Mouse (Mus musculus) liver, embryonic 12.5 days (tissue): Measurements from ENCODE around the gene Yes1. TPM values are rescaled to one million over a fixed set of nuclear protein-coding genes. Genes with fewer than 3 reads are reported as not detected.

Experiments
- ATAC-seq: fragments of 200-750 bp; cut with Nextera tagmentation; 2 replicates; pipeline ENCODE4 v1.8.0; 2017; ENCODE audit warnings: moderate number of reproducible peaks, mild to moderate bottlenecking, moderate library complexity
- H3K27ac ChIP-seq: fragments of 300-500 bp; sonication (generic); 2 replicates; pipeline ENCODE4 v1.5.1; 2016; ENCODE audit warnings: mild to moderate bottlenecking
- H3K27me3 ChIP-seq: fragments of 300-500 bp; sonication (generic); replicated peaks from 2 replicates; pipeline ENCODE4 v1.6.1; 2016; ENCODE audit warnings: mild to moderate bottlenecking, moderate library complexity
- H3K36me3 ChIP-seq: fragments of 300-500 bp; sonication (generic); 2 replicates; pipeline ENCODE4 v1.6.1; 2016; ENCODE audit warnings: mild to moderate bottlenecking, moderate library complexity
- H3K4me1 ChIP-seq: fragments of 300-500 bp; sonication (generic); 2 replicates; pipeline ENCODE4 v1.6.1; 2016
- H3K4me2 ChIP-seq: fragments of 300-500 bp; sonication (generic); 2 replicates; pipeline ENCODE4 v1.6.1; 2016; ENCODE audit warnings: mild to moderate bottlenecking, moderate library complexity
- H3K4me3 ChIP-seq: fragments of 300-500 bp; sonication (generic); 2 replicates; pipeline ENCODE4 v1.5.1; 2016; ENCODE audit warnings: mild to moderate bottlenecking, moderate library complexity
- H3K9ac ChIP-seq: fragments of 300-500 bp; sonication (generic); 2 replicates; pipeline ENCODE4 v1.6.1; 2016; ENCODE audit warnings: mild to moderate bottlenecking, moderate library complexity
- H3K9me3 ChIP-seq: fragments of 300-500 bp; sonication (generic); replicated peaks from 2 replicates; pipeline ENCODE4 v1.6.1; 2016; ENCODE audit warnings: mild to moderate bottlenecking, moderate library complexity
- WGBS: fragments of 180-500 bp; shearing (Covaris S2); methylation state at CpG from one replicate; pipeline ENCODE4 v1.1.7; 2016; ENCODE audit not compliant: insufficient replicate concordance; 5-methylcytosine and 5-hydroxymethylcytosine counted together
- polyA plus RNA-seq: library from polyadenylated mRNA; unstranded; fragments of >200 nt; fragmentation: Nextera tagmentation; extraction: Ambion mirVana; gene quantifications from 2 replicates; pipeline ENCODE4 v1.2.1, GENCODE M21; 2016

The Yes1 gene
- polyA plus RNA-seq, result 11.1 and 12.1 TPM in 2 replicates

- peaks cover 18% of the 10 kb centered on the region for H3K4me1 ChIP-seq
- no peaks in the 10 kb centered on the region for H3K27me3 ChIP-seq
- H3K27ac ChIP-seq, result peak within 1 kb of the TSS; percentile 80
- H3K4me2 ChIP-seq, result peak within 1 kb of the TSS; percentile 97
- peak within 1 kb of the TSS; percentile 88 for H3K9ac ChIP-seq
- peak within 1 kb of the TSS; percentile 91 for H3K4me3 ChIP-seq
- no peaks in the 10 kb centered on the region for H3K36me3 ChIP-seq
- no peaks in the 10 kb centered on the region for H3K9me3 ChIP-seq
- 2% methylated on average over 65 of the region's 69 CpGs for WGBS
- peak; percentile 93 for ATAC-seq
Measured at GRCm38 (mm10) chr5:32610801-32611340, at the start of gene Yes1. Gene Yes1 (plus strand): TSS chr5:32611171.

- Histone ChIP-seq H3K27ac (no peak overlapping the region), H3K4me3 (no peak overlapping the region), H3K9me3 (no peaks in the 10 kb centered on the region), H3K27me3 (no peaks in the 10 kb centered on the region), H3K4me1 (no peaks in the 10 kb centered on the region), H3K36me3 (no peaks in the 10 kb centered on the region), H3K9ac (no peak overlapping the region), H3K4me2 (no peak overlapping the region)
- 0% methylated on average over 1 of the region's 1 CpGs for WGBS
- ATAC-seq, result no peak
Measured at GRCm38 (mm10) chr5:32564697-32565096, 46.3 kb upstream of the Yes1 start.

- no peak for ATAC-seq
- no peak overlapping the region for H3K9ac ChIP-seq
- no peaks in the 10 kb centered on the region for H3K36me3 ChIP-seq
- no peak overlapping the region for H3K4me3 ChIP-seq
- H3K27me3 ChIP-seq, result no peaks in the 10 kb centered on the region
- WGBS, result 59% methylated on average over 5 of the region's 5 CpGs
- H3K9me3 ChIP-seq, result no peaks in the 10 kb centered on the region
- H3K27ac ChIP-seq, result no peak overlapping the region
- H3K4me1 ChIP-seq, result no peaks in the 10 kb centered on the region
- no peak overlapping the region for H3K4me2 ChIP-seq
Measured at GRCm38 (mm10) chr5:32571802-32572201, 39.2 kb upstream of the Yes1 start.

- 12% methylated on average over 5 of the region's 5 CpGs for WGBS
- H3K9ac ChIP-seq, result no peak overlapping the region
- no peak for ATAC-seq
Measured at GRCm38 (mm10) chr5:32588136-32588535, 22.8 kb upstream of the Yes1 start.

GRCm38 (mm10) chr5:32593793-32594192, 17.2 kb upstream of the Yes1 start:
- H3K36me3 ChIP-seq, result no peaks in the 10 kb centered on the region

More at GRCm38 (mm10) chr5:32588136-32588535, 22.8 kb upstream of the Yes1 start:
- H3K4me1 ChIP-seq, result no peaks in the 10 kb centered on the region
- no peak overlapping the region for H3K4me2 ChIP-seq
- H3K9me3 ChIP-seq, result no peaks in the 10 kb centered on the region
- H3K27me3 ChIP-seq, result no peaks in the 10 kb centered on the region
- no peaks in the 10 kb centered on the region for H3K36me3 ChIP-seq
- no peak overlapping the region for H3K4me3 ChIP-seq
- H3K27ac ChIP-seq, result no peak overlapping the region

GRCm38 (mm10) chr5:32594358-32594757, 16.6 kb upstream of the Yes1 start:
- H3K4me1 ChIP-seq, result no peaks in the 10 kb centered on the region
- H3K9me3 ChIP-seq, result no peaks in the 10 kb centered on the region
- H3K36me3 ChIP-seq, result no peaks in the 10 kb centered on the region
- no peak overlapping the region for H3K4me3 ChIP-seq
- no peak for ATAC-seq
- WGBS, result 28% methylated on average over 5 of the region's 5 CpGs
- H3K27ac ChIP-seq, result no peak overlapping the region
- H3K9ac ChIP-seq, result no peak overlapping the region
- H3K27me3 ChIP-seq, result no peaks in the 10 kb centered on the region
- no peak overlapping the region for H3K4me2 ChIP-seq

More at GRCm38 (mm10) chr5:32593793-32594192, 17.2 kb upstream of the Yes1 start:
- 15% methylated on average over 4 of the region's 4 CpGs for WGBS
- H3K4me3 ChIP-seq, result no peak overlapping the region
- no peak overlapping the region for H3K9ac ChIP-seq
- ATAC-seq, result no peak
- H3K27ac ChIP-seq, result no peak overlapping the region
- no peak overlapping the region for H3K4me2 ChIP-seq
- H3K27me3 ChIP-seq, result no peaks in the 10 kb centered on the region
- no peaks in the 10 kb centered on the region for H3K4me1 ChIP-seq
- H3K9me3 ChIP-seq, result no peaks in the 10 kb centered on the region

- WGBS, result 53% methylated on average over 1 of the region's 1 CpGs
- H3K27ac ChIP-seq, result no peak overlapping the region
- no peak for ATAC-seq
- H3K27me3 ChIP-seq, result no peaks in the 10 kb centered on the region
- no peaks in the 10 kb centered on the region for H3K36me3 ChIP-seq
- H3K9ac ChIP-seq, result no peak overlapping the region
- no peaks in the 10 kb centered on the region for H3K9me3 ChIP-seq
- no peak overlapping the region for H3K4me2 ChIP-seq
- no peak overlapping the region for H3K4me3 ChIP-seq
- peaks cover 7% of the 10 kb centered on the region; the same call in 1 of the 2 replicates for H3K4me1 ChIP-seq
Measured at GRCm38 (mm10) chr5:32605911-32606310, 5.1 kb upstream of the Yes1 start.

GRCm38 (mm10) chr5:32607776-32608355, 3.1 kb upstream of the Yes1 start:
- WGBS, result 9% methylated on average over 2 of the region's 2 CpGs
- no peak overlapping the region for H3K27ac ChIP-seq
- no peak overlapping the region for H3K4me3 ChIP-seq
- H3K9me3 ChIP-seq, result no peaks in the 10 kb centered on the region
- no peaks in the 10 kb centered on the region for H3K36me3 ChIP-seq
- peaks cover 14% of the 10 kb centered on the region; the same call in 1 of the 2 replicates for H3K4me1 ChIP-seq
- H3K9ac ChIP-seq, result no peak overlapping the region
- H3K4me2 ChIP-seq, result no peak overlapping the region
- ATAC-seq, result no peak
- H3K27me3 ChIP-seq, result no peaks in the 10 kb centered on the region

GRCm38 (mm10) chr5:32608516-32608915, 2.5 kb upstream of the Yes1 start:
- peaks cover 14% of the 10 kb centered on the region; the same call in 1 of the 2 replicates for H3K4me1 ChIP-seq
- no peak overlapping the region for H3K9ac ChIP-seq
- no peak overlapping the region for H3K27ac ChIP-seq
- no peak overlapping the region for H3K4me2 ChIP-seq
- H3K9me3 ChIP-seq, result no peaks in the 10 kb centered on the region
- no peaks in the 10 kb centered on the region for H3K36me3 ChIP-seq
- H3K27me3 ChIP-seq, result no peaks in the 10 kb centered on the region
- no peak for ATAC-seq
- no peak overlapping the region for H3K4me3 ChIP-seq
- WGBS, result 68% methylated on average over 4 of the region's 4 CpGs

GRCm38 (mm10) chr5:32610064-32610800, 739 bp upstream of the Yes1 start:
- no peaks in the 10 kb centered on the region for H3K36me3 ChIP-seq
- H3K9me3 ChIP-seq, result no peaks in the 10 kb centered on the region
- ATAC-seq, result peak; percentile 36; the same call in 1 of the 2 replicates
- H3K4me3 ChIP-seq, result peak overlapping the region; percentile 91
- H3K9ac ChIP-seq, result peak overlapping the region; percentile 88
- peak overlapping the region; percentile 80 for H3K27ac ChIP-seq
- WGBS, result 11% methylated on average over 21 of the region's 21 CpGs
- peaks cover 14% of the 10 kb centered on the region for H3K4me1 ChIP-seq
- H3K27me3 ChIP-seq, result no peaks in the 10 kb centered on the region
- H3K4me2 ChIP-seq, result peak overlapping the region; percentile 97

- H3K27ac ChIP-seq, result peak overlapping the region; percentile 80
- no peaks in the 10 kb centered on the region for H3K9me3 ChIP-seq
- peaks cover 18% of the 10 kb centered on the region for H3K4me1 ChIP-seq
- under 1% methylated on average over 51 of the region's 54 CpGs for WGBS
- H3K27me3 ChIP-seq, result no peaks in the 10 kb centered on the region
- ATAC-seq, result peak; percentile 68
- peak overlapping the region; percentile 88 for H3K9ac ChIP-seq
- H3K36me3 ChIP-seq, result no peaks in the 10 kb centered on the region
- peak overlapping the region; percentile 91 for H3K4me3 ChIP-seq
- peak overlapping the region; percentile 97 for H3K4me2 ChIP-seq
Measured at GRCm38 (mm10) chr5:32611341-32611961, 480 bp downstream of the Yes1 start.

- peaks cover 18% of the 10 kb centered on the region for H3K4me1 ChIP-seq
- ATAC-seq, result no peak
- H3K36me3 ChIP-seq, result no peaks in the 10 kb centered on the region
- H3K9ac ChIP-seq, result no peak overlapping the region
- H3K9me3 ChIP-seq, result no peaks in the 10 kb centered on the region
- no peaks in the 10 kb centered on the region for H3K27me3 ChIP-seq
- no peak overlapping the region for H3K4me3 ChIP-seq
- H3K4me2 ChIP-seq, result no peak overlapping the region
- H3K27ac ChIP-seq, result no peak overlapping the region
- WGBS, result 82% methylated on average over 2 of the region's 2 CpGs
Measured at GRCm38 (mm10) chr5:32614291-32614690, 3.3 kb downstream of the Yes1 start.
